Mouse (Mus musculus): ENCODE results near the gene Pes1.

- TF ChIP-seq CTCF (IDR thresholded peaks at IDR 0.05; ENCODE audit: low read depth): no peak
- no peak for TF ChIP-seq EP300 (IDR thresholded peaks at IDR 0.05; ENCODE audit: low read depth)
Observed at GRCm38 (mm10) chr11:3941371-3941770, 22.4 kb upstream of the Pes1 start.

All from heart, postnatal 0 days (tissue).